Mouse (Mus musculus) left cerebral cortex, postnatal 10 days (tissue): ENCODE data around the gene Msmb. TPM values are rescaled to one million over a fixed set of nuclear protein-coding genes. Genes with fewer than 3 reads are reported as not detected.
A peak's percentile ranks its signal among the peaks of the same experiment; 100 is the strongest.
"Not testable (repeated sequence)": the region's sequence is repeated elsewhere in the genome, so short reads cannot be mapped to it uniquely, and the experiment has no call there.

Source experiments
- DNase-seq, 2 experiments: peaks; one replicate each; pipeline ENCODE4 v3.0.0; 2021 to 2022; ENCODE audit warnings: low spot score in 2 of 2, mixed read lengths in 1 of 2; ENCODE audit errors: extremely low spot score in 1 of 2
- intact Hi-C: fragments of 180-260 bp; cut with DNase I; formaldehyde crosslinking; loops from one replicate; pipeline ENCODE4 v1.15.1; 2025
- total RNA-seq, 2 experiments: library from RNA; stranded (reverse); gene quantifications; 2 replicates each; pipeline ENCODE4 v1.2.3; 2021

Msmb gene
- not detected for total RNA-seq

- intact Hi-C loops: no loop called here
- DNase-seq: no peak
Measured at GRCm38 (mm10) chr14:32141723-32142122, at the start of gene Msmb. TSS of gene Msmb (plus strand) at chr14:32142023.

DNA sequence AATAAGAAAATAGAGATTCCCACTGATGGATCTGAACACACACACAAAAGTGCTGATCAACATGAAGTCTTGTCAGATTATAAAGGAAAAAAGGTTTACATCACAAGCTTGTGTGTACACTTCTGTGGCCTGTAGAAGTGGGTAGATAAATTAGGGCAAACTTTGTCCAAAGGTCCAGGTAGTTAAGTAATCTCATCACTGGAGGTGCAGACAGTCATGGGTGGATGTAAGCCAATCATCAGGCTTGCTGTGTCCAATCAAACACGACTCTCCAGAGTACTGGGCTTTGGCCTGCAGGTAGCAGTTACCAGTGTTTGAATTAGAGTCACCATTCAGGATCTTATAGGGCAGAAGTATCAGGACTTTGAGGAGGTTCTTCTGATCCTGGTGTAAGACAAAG, 48.8 kb upstream of the Msmb start:
- intact Hi-C loops: no loop called here
- DNase-seq: no peak

- intact Hi-C loops: no loop called here
- no peak for DNase-seq
Measured at GRCm38 (mm10) chr14:32093500-32094117, 48.2 kb upstream of the Msmb start.

DNA sequence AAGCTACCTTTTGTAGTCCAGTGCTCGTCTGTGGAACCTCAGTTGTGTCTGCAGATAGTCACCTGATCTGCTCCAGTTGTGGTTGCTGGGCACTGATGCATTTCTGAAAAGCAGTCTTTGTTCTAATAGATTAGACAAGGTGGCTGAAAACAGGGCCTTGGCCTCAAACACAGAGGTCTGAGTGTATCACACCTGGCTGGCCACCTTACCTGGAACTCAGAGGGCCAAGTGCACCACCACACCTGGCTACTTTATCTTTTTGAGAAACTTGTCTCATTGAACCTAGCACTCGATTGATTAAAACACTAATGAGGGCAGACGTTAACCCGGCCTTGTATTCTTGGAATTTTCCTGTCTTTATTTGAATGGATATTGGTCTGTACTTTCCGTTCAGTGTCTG, 46.2 kb upstream of the Msmb start:
- intact Hi-C loops: no loop called here
- no peak for DNase-seq

GRCm38 (mm10) chr14:32096740-32097139, 45.1 kb upstream of the Msmb start:
- no peak for DNase-seq
- intact Hi-C loops: no loop called here

GRCm38 (mm10) chr14:32097691-32098090, 44.1 kb upstream of the Msmb start:
- intact Hi-C loops: no loop called here
- no peak for DNase-seq

- intact Hi-C loops: no loop called here
- no peak for DNase-seq
Measured at GRCm38 (mm10) chr14:32098951-32099350, 42.9 kb upstream of the Msmb start.

- intact Hi-C loops: no loop called here
- DNase-seq: no peak
Measured at GRCm38 (mm10) chr14:32103556-32103955, 38.3 kb upstream of the Msmb start.

GRCm38 (mm10) chr14:32105663-32106062, 36.2 kb upstream of the Msmb start:
- intact Hi-C loops: no loop called here
- no peak for DNase-seq

- intact Hi-C loops: no loop called here
- no peak for DNase-seq
Measured at GRCm38 (mm10) chr14:32106911-32107310, 34.9 kb upstream of the Msmb start.

- DNase-seq, intact Hi-C loops: not testable (repeated sequence)
Measured at GRCm38 (mm10) chr14:32112124-32112523, 29.7 kb upstream of the Msmb start.

DNA sequence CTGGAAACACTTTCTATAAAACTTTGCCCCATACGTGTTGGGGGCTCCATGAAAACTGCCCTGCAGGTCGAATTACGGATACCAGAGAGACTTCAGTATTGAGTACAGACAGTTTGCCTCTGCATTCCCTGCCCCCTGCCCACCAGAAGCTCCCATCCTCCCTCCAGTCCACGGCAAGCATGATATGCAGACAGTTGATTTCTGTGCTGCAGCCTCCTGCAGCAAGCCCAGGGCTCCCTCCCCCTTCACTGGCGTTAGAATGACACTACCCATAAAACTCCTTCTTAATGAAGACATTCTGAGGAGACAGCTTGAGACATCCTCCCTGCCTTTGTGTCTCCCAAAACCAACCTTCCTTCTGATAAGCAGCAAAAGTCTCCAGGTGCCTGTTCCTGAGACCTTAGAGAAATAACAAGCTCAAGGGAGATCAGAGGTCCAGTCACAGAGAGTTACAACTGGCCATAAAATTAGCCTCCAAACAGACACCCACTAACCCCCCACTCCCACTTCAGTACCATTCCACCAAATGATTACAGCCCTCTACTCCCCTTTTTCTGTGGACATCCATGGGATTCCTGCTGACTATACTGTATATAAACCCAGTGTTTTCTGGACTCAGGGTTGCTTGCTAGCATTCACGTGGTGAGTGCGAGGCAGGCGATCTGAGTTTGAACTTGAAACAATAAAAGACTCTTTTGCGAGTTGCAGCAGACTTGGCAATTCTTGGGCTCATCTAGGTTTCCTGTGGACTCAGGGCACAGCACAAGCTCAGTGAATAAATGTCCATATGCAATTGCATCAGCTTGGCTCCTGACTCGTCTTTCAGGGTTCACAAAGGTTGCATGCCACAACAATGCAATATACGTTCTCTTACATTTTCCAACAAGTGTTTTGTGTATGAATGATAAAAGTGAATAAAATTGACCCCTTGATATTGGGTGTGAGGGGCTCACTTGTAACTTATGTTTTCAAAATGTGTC, 20.6 kb upstream of the Msmb start:
- intact Hi-C loops: no loop called here
- no peak for DNase-seq

- peak in 1 of 2 experiments; percentile 30 for DNase-seq
- intact Hi-C loops: no loop called here
Measured at GRCm38 (mm10) chr14:32121920-32122315, 19.9 kb upstream of the Msmb start.

DNA sequence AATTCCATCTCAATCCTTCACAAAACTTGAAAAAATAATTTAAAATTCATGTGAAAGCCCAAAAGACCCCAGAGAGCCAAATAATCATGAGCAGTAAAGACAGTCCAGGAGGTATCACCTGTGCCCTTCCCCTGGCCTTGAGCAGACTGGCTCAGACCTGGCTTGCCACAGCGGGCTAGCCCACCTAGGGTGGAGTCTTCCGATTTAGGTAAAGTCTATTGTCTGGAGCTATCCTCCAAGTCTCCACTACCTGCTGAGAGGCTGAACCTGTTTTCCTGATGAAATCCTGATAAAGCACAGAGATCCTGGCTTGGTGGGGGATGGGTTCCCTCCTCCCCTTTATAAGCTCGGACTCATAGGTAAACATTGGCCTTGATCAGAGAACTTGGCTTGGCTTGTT, 17.6 kb upstream of the Msmb start:
- no peak for DNase-seq
- intact Hi-C loops: no loop called here

GRCm38 (mm10) chr14:32125256-32125655, 16.6 kb upstream of the Msmb start:
- DNase-seq, intact Hi-C loops: not testable (repeated sequence)

DNA sequence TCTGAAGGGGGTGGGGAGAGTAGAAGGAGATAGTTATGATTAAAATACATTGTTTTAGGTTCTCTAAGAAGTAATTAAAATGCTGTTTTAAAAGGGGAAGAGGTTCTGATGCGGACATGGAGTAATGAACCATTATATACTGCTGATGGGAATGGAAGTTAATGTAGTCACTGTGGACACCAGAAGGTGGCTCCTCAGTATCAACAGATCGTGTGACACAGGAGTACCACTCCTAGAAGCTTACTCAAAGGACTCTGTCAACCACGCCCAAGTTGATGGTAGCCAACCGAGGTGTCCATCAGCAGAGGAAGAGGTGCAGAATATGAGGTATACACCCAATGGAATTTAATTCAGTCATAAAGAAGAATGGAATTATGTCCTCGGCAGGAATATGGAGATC, 13.4 kb upstream of the Msmb start:
- DNase-seq: no peak
- intact Hi-C loops: no loop called here

DNA sequence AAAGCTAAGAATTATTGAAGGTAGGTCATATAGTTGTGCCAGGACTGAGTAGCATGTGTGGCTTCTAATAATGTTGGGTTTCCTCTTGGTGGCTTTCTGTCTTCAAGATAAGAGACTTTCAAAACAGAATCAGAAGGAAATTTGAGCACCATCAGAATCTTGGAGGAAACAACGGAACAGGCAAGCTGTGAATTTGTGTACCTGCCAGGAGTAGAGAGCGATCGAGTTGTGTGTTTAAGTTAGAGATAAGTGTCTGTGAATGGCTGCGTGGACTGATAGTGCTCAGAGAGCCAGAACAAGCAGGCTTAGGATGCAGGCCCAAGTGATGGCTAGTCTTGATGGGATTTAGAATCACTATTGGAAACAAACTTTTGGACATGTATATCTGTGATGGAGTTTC, 10.0 kb upstream of the Msmb start:
- intact Hi-C loops: no loop called here

DNA sequence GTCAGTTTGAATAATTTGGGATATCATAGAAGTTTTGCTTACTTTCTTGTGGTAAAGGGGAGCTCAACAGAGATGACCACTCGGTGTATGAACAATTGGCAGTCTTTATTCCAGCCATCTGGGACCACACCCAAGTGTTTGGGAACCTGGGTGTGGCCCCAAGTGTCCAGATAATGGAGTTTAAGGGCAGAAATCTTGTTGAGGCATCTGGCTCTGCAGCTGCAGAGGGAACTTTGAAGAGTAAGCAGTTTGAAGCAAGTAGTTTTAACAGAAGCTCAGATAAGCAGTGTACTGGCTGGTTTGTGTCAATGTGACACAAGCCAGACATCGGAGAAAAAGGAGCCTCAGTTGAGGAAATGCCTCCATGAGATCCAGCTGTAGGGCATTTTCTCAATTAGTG, 7.5 kb upstream of the Msmb start:
- intact Hi-C loops: no loop called here
- no peak for DNase-seq

More for the DNA sequence above, 10.0 kb upstream of the Msmb start:
- no peak for DNase-seq

DNA sequence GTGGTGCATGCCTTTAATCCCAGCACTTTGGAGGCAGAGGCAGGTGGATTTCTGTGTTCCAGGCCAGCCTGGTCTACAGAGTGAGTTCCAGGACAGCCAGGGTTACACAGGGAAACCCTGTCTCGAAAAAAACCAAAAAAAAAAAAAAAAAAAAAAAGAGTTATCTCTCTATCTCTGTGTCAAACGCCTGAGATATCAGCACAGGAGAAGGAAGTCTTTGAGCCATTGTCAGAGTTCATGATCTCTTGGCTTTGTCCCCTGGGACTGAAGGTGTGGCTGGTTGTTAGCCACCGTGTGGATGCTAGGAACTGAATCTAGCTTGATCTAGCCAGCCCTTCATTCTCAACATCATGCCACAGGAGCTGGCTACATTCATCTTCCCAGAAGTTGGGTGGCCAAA, 5.4 kb upstream of the Msmb start:
- intact Hi-C loops, DNase-seq: not testable (repeated sequence)

DNA sequence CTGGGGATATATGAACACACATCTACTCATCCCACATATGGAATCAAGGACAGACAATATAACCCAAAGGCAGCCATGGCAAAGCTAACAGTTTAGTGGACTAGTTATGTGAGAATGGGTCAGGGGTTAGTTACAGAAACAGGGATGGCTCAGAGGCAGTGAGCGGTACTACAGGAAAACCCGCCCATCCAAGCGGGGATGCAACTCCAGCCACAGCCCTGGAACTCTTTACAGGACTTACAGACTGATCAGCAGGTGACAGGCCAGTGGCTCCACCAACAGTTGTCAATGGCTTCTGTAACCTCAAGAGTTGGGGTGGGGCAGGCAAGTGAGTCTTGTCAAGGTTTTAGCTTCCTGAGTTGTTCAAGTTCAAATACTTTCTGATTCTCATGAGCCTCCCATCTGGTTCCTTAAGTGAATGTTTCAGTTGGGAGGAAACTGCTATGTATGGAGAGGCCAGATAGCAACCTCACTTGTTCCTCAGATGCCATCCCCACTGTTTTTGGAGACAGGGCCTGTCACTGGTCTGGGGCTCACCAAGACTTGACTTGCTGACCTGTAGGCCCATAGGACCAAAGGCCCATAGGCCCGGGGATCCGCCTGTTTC, 1.4 kb upstream of the Msmb start:
- no peak for DNase-seq
- intact Hi-C loops: no loop called here
